Mouse (Mus musculus) intestine, embryonic 14.5 days (tissue): ENCODE results near the gene Rpl14. TPM values are rescaled to one million over a fixed set of nuclear protein-coding genes. Genes with fewer than 3 reads are reported as not detected.
A peak's percentile ranks its signal among the peaks of the same experiment; 100 is the strongest.

Source experiments
- ATAC-seq: fragments of 200-750 bp; cut with Nextera tagmentation; replicated peaks from 2 replicates; pipeline ENCODE4 v1.8.0; 2017; ENCODE audit warnings: low read depth, moderate number of reproducible peaks, moderate TSS enrichment, moderate library complexity; ENCODE audit not compliant: low FRiP score, low TSS enrichment
- DNase-seq: peaks from one replicate; pipeline ENCODE4 v3.0.0-alpha.2; 2018; ENCODE audit warnings: low spot score
- H3K27ac ChIP-seq: fragments of 300-500 bp; sonication (generic); 2 replicates; pipeline ENCODE4 v1.5.1; 2014; ENCODE audit warnings: low read depth, mild to moderate bottlenecking, control low read depth
- H3K27me3 ChIP-seq: fragments of 300-500 bp; sonication (generic); replicated peaks from 2 replicates; pipeline ENCODE4 v1.6.1; 2014; ENCODE audit warnings: low read length, control low read depth; ENCODE audit not compliant: control insufficient read depth, insufficient read depth
- H3K36me3 ChIP-seq: fragments of 300-500 bp; sonication (generic); 2 replicates; pipeline ENCODE4 v1.6.1; 2014; ENCODE audit warnings: low read length, control low read depth; ENCODE audit not compliant: control insufficient read depth, insufficient read depth
- H3K4me1 ChIP-seq: fragments of 300-500 bp; sonication (generic); replicated peaks from 2 replicates; pipeline ENCODE4 v1.6.1; 2014; ENCODE audit warnings: low read length, control low read depth, mixed read lengths; ENCODE audit not compliant: control insufficient read depth, insufficient read depth
- H3K4me2 ChIP-seq: fragments of 300-500 bp; sonication (generic); 2 replicates; pipeline ENCODE4 v1.6.1; 2014; ENCODE audit warnings: low read length
- H3K4me3 ChIP-seq: fragments of 300-500 bp; sonication (generic); 2 replicates; pipeline ENCODE4 v1.5.1; 2014; ENCODE audit warnings: low read depth, low read length, control low read depth, mixed read lengths
- H3K9ac ChIP-seq: fragments of 300-500 bp; sonication (generic); 2 replicates; pipeline ENCODE4 v1.6.1; 2014; ENCODE audit warnings: mild to moderate bottlenecking, low read length
- H3K9me3 ChIP-seq: fragments of 300-500 bp; sonication (generic); 2 replicates; pipeline ENCODE4 v1.6.1; 2016; ENCODE audit warnings: low read length, control low read depth; ENCODE audit not compliant: control insufficient read depth
- WGBS: fragments of 180-500 bp; shearing (Covaris S2); extraction: QIAGEN DNeasy Blood & Tissue Kit; methylation state at CpG from one replicate; pipeline ENCODE4 v1.1.7; 2014; 5-methylcytosine and 5-hydroxymethylcytosine counted together
- polyA plus RNA-seq: library from polyadenylated mRNA; unstranded; fragments of >200 nt; fragmentation: Nextera tagmentation; extraction: Ambion mirVana; gene quantifications from 2 replicates; pipeline ENCODE4 v1.2.1, GENCODE M21; 2014

The Rpl14 gene
- polyA plus RNA-seq, 1 experiment from 2014 or later = 1,204 TPM

GRCm38 (mm10) chr9:120577133-120577651 is 5.9 kb downstream of the Rpl14 start:
- H3K27me3 ChIP-seq = no peaks in the 10 kb centered on the region
- H3K4me1 ChIP-seq = peaks cover 18% of the 10 kb centered on the region
- no peaks in the 10 kb centered on the region for H3K9me3 ChIP-seq
- peaks cover 39% of the 10 kb centered on the region for H3K36me3 ChIP-seq
- WGBS = under 1% methylated on average over 43 of the region's 43 CpGs
- H3K9ac ChIP-seq = peak overlapping the region; percentile 89
- H3K27ac ChIP-seq = peak overlapping the region; percentile 67; the same call in 1 of the 2 replicates
- peak overlapping the region; percentile 67 for H3K4me3 ChIP-seq
- ATAC-seq (peak; percentile 90), DNase-seq (peak; percentile 94)
- H3K4me2 ChIP-seq = peak overlapping the region; percentile 85

- 0 out of 2 replicates have a peak overlapping the region, but pooled peaks have one; percentile 67 for H3K27ac ChIP-seq
Observed at GRCm38 (mm10) chr9:120577706-120578405, 6.6 kb downstream of the Rpl14 start.

GRCm38 (mm10) chr9:120578701-120579100 is 7.5 kb downstream of the Rpl14 start:
- Histone ChIP-seq H3K4me2 (no peak overlapping the region), H3K4me3 (no peak overlapping the region), H3K9ac (no peak overlapping the region), H3K4me1 (peaks cover 16% of the 10 kb centered on the region), H3K27ac (no peak overlapping the region), H3K27me3 (no peaks in the 10 kb centered on the region), H3K36me3 (peaks cover 24% of the 10 kb centered on the region), H3K9me3 (no peaks in the 10 kb centered on the region)
- DNase-seq (no peak), ATAC-seq (no peak)
- 45% methylated on average over 6 of the region's 6 CpGs for WGBS

More at GRCm38 (mm10) chr9:120577706-120578405, 6.6 kb downstream of the Rpl14 start:
- DNase-seq (peak; percentile 66), ATAC-seq (no peak)
- 48% methylated on average over 12 of the region's 12 CpGs for WGBS
- Histone ChIP-seq H3K4me2 (peak overlapping the region; percentile 85), H3K4me1 (peaks cover 15% of the 10 kb centered on the region), H3K36me3 (peaks cover 33% of the 10 kb centered on the region), H3K4me3 (peak overlapping the region; percentile 67), H3K9ac (peak overlapping the region; percentile 89), H3K9me3 (no peaks in the 10 kb centered on the region), H3K27me3 (no peaks in the 10 kb centered on the region)

GRCm38 (mm10) chr9:120579808-120580207 is 8.6 kb downstream of the Rpl14 start:
- no peak overlapping the region for H3K4me3 ChIP-seq
- DNase-seq (no peak), ATAC-seq (no peak)
- no peaks in the 10 kb centered on the region for H3K27me3 ChIP-seq
- peaks cover 16% of the 10 kb centered on the region for H3K4me1 ChIP-seq
- no peak overlapping the region for H3K9ac ChIP-seq
- 78% methylated on average over 7 of the region's 7 CpGs for WGBS
- peaks cover 13% of the 10 kb centered on the region for H3K36me3 ChIP-seq
- H3K9me3 ChIP-seq = no peaks in the 10 kb centered on the region
- H3K4me2 ChIP-seq = no peak overlapping the region
- no peak overlapping the region for H3K27ac ChIP-seq

GRCm38 (mm10) chr9:120581941-120582618 is 10.8 kb downstream of the Rpl14 start:
- H3K36me3 ChIP-seq = no peaks in the 10 kb centered on the region
- H3K4me2 ChIP-seq = peak overlapping the region; percentile 84
- H3K9ac ChIP-seq = peak overlapping the region; percentile 47
- H3K9me3 ChIP-seq = no peaks in the 10 kb centered on the region
- H3K27ac ChIP-seq = peak overlapping the region; percentile 62
- ATAC-seq (peak; percentile 67), DNase-seq (peak; percentile 90)
- WGBS = 13% methylated on average over 21 of the region's 21 CpGs
- peaks cover 16% of the 10 kb centered on the region for H3K4me1 ChIP-seq
- H3K27me3 ChIP-seq = no peaks in the 10 kb centered on the region
- H3K4me3 ChIP-seq = peak overlapping the region; percentile 34

- Histone ChIP-seq H3K36me3 (no peaks in the 10 kb centered on the region), H3K9ac (peak overlapping the region; percentile 47), H3K4me3 (peak overlapping the region; percentile 34), H3K27ac (peak overlapping the region; percentile 62), H3K27me3 (no peaks in the 10 kb centered on the region), H3K4me1 (peaks cover 13% of the 10 kb centered on the region), H3K9me3 (no peaks in the 10 kb centered on the region), H3K4me2 (peak overlapping the region; percentile 84)
- ATAC-seq (peak; percentile 74), DNase-seq (no peak)
- 7% methylated on average over 28 of the region's 28 CpGs for whole genome bisulfite sequencing
Observed at GRCm38 (mm10) chr9:120582619-120583308, 11.5 kb downstream of the Rpl14 start.

GRCm38 (mm10) chr9:120583314-120583713 is 12.1 kb downstream of the Rpl14 start:
- Histone ChIP-seq H3K36me3 (no peaks in the 10 kb centered on the region), H3K9me3 (no peaks in the 10 kb centered on the region), H3K4me1 (0 out of 2 replicates have a peak, but pooled peaks cover 12% of the 10 kb centered on the region), H3K4me2 (peak overlapping the region; percentile 84), H3K4me3 (0 out of 2 replicates have a peak overlapping the region, but pooled peaks have one; percentile 34), H3K9ac (no peak overlapping the region), H3K27ac (no peak overlapping the region), H3K27me3 (no peaks in the 10 kb centered on the region)
- no peak for DNase-seq
- 68% methylated on average over 3 of the region's 3 CpGs for WGBS
- ATAC-seq = no peak

GRCm38 (mm10) chr9:120586546-120586945 is 15.3 kb downstream of the Rpl14 start:
- WGBS = 10% methylated on average over 3 of the region's 3 CpGs
- no peaks in the 10 kb centered on the region for H3K9me3 ChIP-seq
- no peak overlapping the region for H3K4me3 ChIP-seq
- 0 out of 2 replicates have a peak, but pooled peaks cover 12% of the 10 kb centered on the region for H3K4me1 ChIP-seq
- ATAC-seq (no peak), DNase-seq (peak; percentile 95)
- no peaks in the 10 kb centered on the region for H3K36me3 ChIP-seq
- H3K27me3 ChIP-seq = no peaks in the 10 kb centered on the region
- no peak overlapping the region for H3K4me2 ChIP-seq
- no peak overlapping the region for H3K9ac ChIP-seq
- H3K27ac ChIP-seq = no peak overlapping the region
